Mouse (Mus musculus) c-Kit-negative CD71-positive TER-119-positive erythroid progenitor cells, embryonic 14.5 days (primary cell): ENCODE results near the gene Gm3618.
"Not testable (repeated sequence)": the region's sequence is repeated elsewhere in the genome, so short reads cannot be mapped to it uniquely, and the experiment has no call there.

Experiments
- DNase-seq: peaks from one replicate; pipeline ENCODE4 v3.0.0-alpha.2; 2013; ENCODE audit warnings: low read depth, low spot score

The Gm3618 gene

DNA sequence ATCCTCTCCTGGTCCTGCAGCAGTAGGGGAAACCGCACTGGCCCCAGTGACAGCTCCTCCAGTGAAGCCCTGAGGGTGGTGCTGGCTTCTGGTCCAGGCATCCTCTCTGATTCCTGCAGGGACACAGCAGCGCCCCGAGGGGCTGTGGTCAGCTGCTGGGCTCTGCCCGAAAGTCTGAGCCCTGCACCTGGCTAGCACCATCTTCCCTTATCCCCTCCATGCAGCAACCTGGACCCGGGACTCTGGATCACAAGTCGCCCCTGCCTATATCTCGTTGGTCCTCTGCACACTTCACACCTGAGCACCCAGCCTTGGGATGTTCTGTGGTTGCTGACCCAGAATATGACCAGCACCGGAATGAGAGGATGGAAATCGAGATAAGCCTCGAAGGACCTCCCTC, at the start of gene Gm3618:
Gene Gm3618 (minus strand): TSS at position 101 of the 400 bp plus-strand sequence.
- DNase-seq: not testable (repeated sequence)

DNA sequence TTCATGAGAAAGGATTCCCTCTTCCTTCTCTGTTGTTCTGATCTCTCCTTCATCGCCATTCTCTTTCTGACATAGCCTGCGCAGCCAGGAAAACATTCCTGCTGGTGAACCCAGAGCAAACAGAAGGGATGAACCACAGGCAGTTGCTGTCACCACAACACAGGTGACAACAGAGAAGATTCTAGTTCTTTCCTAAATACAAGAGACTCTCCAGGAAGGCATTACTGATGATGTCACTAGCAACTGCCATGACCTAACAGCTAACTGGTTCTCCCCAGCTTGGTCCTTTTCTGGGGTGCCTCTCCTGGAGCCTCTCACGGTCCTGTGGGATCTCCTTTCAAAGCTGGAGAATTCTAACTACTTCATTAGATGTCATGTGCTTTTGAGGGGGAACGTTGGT, 46.7 kb upstream of the Gm3618 start, which contains the start of gene Gm16440:
Gene Gm16440 (minus strand): TSS at position 101 of the 400 bp plus-strand sequence.
- DNase-seq: not testable (repeated sequence)

DNA sequence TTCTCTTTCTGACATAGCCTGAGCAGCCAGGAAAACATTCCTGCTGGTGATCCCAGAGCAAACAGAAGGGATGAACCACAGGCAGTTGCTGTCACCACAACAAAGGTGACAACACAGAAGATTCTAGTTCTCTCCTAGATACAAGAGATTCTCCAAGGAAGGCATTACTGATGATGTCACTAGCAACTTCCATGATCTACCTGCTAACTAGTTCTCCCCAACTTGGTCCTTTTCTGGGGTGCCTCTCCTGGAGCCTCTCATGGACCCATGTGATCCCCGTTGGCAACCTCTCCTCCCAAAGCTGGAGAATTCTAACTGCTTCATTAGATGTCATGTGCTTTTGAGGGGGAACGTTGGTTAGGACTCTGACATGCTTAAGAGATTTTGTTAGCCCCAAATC, 38.7 kb downstream of the Gm3618 start, which contains the start of gene Gm21103:
Gene Gm21103 (minus strand): TSS at position 101 of the 400 bp plus-strand sequence.
- DNase-seq: not testable (repeated sequence)

DNA sequence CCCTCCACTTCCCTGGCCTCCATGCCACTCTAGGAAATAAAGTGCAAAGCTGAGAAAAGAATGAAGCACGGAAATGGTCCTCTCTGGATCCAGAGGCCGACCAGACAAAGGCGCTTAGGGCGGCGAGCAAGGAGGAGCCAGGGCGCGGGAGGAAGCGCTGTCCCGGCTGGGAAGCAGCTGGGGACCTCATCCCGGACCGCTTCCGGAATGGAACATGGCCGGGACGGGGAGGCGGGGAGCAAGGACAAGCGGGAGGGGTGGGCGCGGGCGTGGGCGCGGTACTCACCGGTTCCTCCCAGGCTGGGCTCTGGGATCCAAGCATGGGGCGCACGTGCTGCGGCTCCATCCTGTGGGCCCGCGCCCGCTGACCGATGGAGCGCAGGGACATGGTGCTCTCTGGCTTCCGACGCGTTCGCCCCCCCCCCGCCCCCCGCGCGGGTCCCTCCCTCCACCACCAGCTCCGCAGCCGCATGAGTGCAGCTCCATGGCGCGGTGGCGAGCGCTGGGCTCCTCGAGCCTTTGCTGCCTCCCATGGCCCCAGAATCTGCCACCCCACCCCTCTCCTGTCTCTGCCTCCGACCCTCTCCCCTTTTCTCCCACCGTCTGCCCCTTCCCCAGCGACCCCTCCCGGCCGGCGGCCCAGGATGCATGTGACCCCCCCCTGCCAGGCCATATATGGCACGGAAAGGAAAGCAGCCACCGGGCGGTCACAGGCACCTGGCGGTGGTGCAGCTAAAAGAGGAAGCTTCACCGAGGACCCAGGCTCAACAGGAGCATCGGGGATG, 56.4 kb downstream of the Gm3618 start, which contains the start of gene Gm3411:
Gene Gm3411 (minus strand): TSS at position 320 of the 785 bp plus-strand sequence.
- DNase-seq: not testable (repeated sequence)
